In the genomic region with DNA sequence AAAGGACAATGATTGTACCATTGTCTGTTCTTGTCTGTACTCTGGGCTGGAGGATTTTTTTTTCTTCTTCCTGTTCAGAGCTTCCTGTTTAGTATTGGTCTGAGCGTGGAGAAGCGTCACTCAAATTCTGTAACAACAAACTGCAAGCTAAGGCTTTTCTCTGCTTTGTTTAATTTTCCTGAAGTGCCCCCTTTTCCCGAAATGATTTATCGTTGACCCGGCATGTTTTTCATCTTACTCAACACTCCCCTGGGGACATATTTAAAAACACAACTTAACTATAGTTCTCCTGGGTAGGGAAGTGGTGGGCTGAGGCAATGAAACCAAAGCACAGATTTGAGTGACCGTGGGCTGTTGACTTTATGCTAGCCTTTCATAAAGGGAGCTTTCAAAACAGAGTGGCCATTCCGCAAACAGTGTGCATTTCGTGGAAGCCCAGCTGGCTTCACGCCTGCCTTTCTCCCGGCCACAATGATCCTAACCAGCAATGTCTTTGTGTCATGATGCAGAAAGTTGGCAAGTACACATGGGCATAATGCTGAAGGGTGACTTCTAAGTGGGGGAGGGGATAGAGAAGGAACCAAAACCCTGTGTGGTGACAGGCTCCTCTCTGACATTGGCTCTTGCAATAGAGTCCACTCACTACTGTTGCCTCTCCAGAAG, we compare ENCODE assay signal across 8 mouse cellular contexts.
DNase-seq lines count a peak whose midpoint lies in the region; ATAC-seq and TF ChIP-seq lines count a peak whose summit lies in the region.

No protein-coding gene starts in this region.

- no peaks in the 10 kb centered on the region for H3K79me2 ChIP-seq in heart, adult 2 months (replicated peaks; ENCODE audit: control insufficient read depth, insufficient read depth, low read length)

- no peak for TF ChIP-seq CTCF in heart, adult 2 months (IDR thresholded peaks at IDR 0.05)

- H3K4me1 ChIP-seq in heart, adult 2 months (ENCODE audit: control insufficient read depth, insufficient read depth, low read length) = peaks cover 18% of the 10 kb centered on the region
- peaks cover 11% of the 10 kb centered on the region for H3K4me1 ChIP-seq in embryonic facial prominence, embryonic 12.5 days

- no peak for TF ChIP-seq POLR2A in heart, adult 2 months (IDR thresholded peaks at IDR 0.05; ENCODE audit: insufficient read depth, low read depth, low read length)

- intact Hi-C loops in heart, adult 2 months (cut with DNase I) = no loop called here

- no peak for TF ChIP-seq EP300 in heart, adult 2 months (IDR thresholded peaks at IDR 0.05; ENCODE audit: insufficient read depth, low read depth, low read length)

- peak overlapping the region; percentile 24; the same call in 1 of the 2 replicates for H3K9ac ChIP-seq in heart, adult 2 months (ENCODE audit: low read depth, low read length)
- no peak overlapping the region for H3K9ac ChIP-seq in embryonic facial prominence, embryonic 12.5 days

- H3K27me3 ChIP-seq in heart, adult 2 months (ENCODE audit: control insufficient read depth, insufficient read depth, low read length) = no peaks in the 10 kb centered on the region
- no peaks in the 10 kb centered on the region for H3K27me3 ChIP-seq in embryonic facial prominence, embryonic 12.5 days

- 26% methylated on average over 10 of the region's 10 CpGs for WGBS in heart, adult 2 months
- WGBS in embryonic facial prominence, embryonic 12.5 days = 42% methylated on average over 10 of the region's 10 CpGs

- no peak overlapping the region; the same call in 1 of the 2 replicates for H3K4me3 ChIP-seq in heart, adult 2 months
- no peak overlapping the region for H3K4me3 ChIP-seq in embryonic facial prominence, embryonic 12.5 days

- no peak overlapping the region for H3K4me2 ChIP-seq in embryonic facial prominence, embryonic 12.5 days (replicated peaks)

- peak in 1 of 2 experiments; percentile 45 for DNase-seq in heart, adult 2 months
- DNase-seq in heart, postnatal 4 days = no peak
- DNase-seq in B cell, adult 2 months = peak; percentile 53 to 56
- DNase-seq in kidney, postnatal 14 days = peak; percentile 50
- peak; percentile 61 to 68 for DNase-seq in lung, postnatal 4 days
- DNase-seq in embryo, embryonic 11 days = no peak
- DNase-seq in embryo, embryonic 10 days (ENCODE audit: low spot score) = no peak

- no peak for ATAC-seq in embryonic facial prominence, embryonic 12.5 days (ENCODE audit: insufficient number of reproducible peaks, insufficient read depth, low FRiP score, low TSS enrichment)

- peaks cover 5% of the 10 kb centered on the region for H3K36me3 ChIP-seq in heart, adult 2 months (ENCODE audit: control insufficient read depth, insufficient read depth, low read length)
- no peaks in the 10 kb centered on the region for H3K36me3 ChIP-seq in embryonic facial prominence, embryonic 12.5 days

- no peaks in the 10 kb centered on the region for H3K9me3 ChIP-seq in embryonic facial prominence, embryonic 12.5 days

- peak overlapping the region; percentile 66 for H3K27ac ChIP-seq in heart, adult 2 months
- 0 out of 2 replicates have a peak overlapping the region, but pooled peaks have one; percentile 6 for H3K27ac ChIP-seq in embryonic facial prominence, embryonic 12.5 days

Comparison
In these comparisons a context has a peak if more than half of its experiments do, and no peak if none do; other contexts are left out.
1. DNase-seq: peak in B cell, adult 2 months (2 of 2), kidney, postnatal 14 days (single experiment) and lung, postnatal 4 days (2 of 2); none in heart, postnatal 4 days (single experiment), embryo, embryonic 11 days (single experiment) and embryo, embryonic 10 days (single experiment).